Comparison of ENCODE assay signal across 10 mouse cellular contexts in genomic region chr11:68690465-68690864, GRCm38 (mm10). TPM values are rescaled to one million over a fixed set of nuclear protein-coding genes. Genes with fewer than 3 reads are reported as not detected.
DNase-seq lines count a peak whose midpoint lies in the region; ATAC-seq and TF ChIP-seq lines count a peak whose summit lies in the region.
"Had no signal": no experiment of that assay in that cellular context is flagged by ENCODE, and none has a peak within 500 bp of the region (broad histone marks: within the 10 kb centered on the region; RNA-seq: fewer than 3 reads in every experiment).

No protein-coding gene starts in this region.

- no peak for TF ChIP-seq RAD21 in CH12.LX (IDR thresholded peaks at IDR 0.05; ENCODE audit: low read depth, low read length)

- H3K27ac ChIP-seq in heart, adult 2 months: peak overlapping the region; percentile 93
- H3K27ac ChIP-seq in liver, embryonic 12.5 days: no peak overlapping the region
- H3K27ac ChIP-seq in liver, embryonic 11.5 days (ENCODE audit: low read depth, low read length): no peak overlapping the region
- no peak overlapping the region for H3K27ac ChIP-seq in CH12.LX (ENCODE audit: insufficient read depth, low read depth)
- H3K27ac ChIP-seq in heart, postnatal 0 days (ENCODE audit: low read depth): peak overlapping the region; percentile 36

- H3K4me2 ChIP-seq in liver, embryonic 12.5 days: 0 out of 2 replicates have a peak overlapping the region, but pooled peaks have one; percentile 18
- H3K4me2 ChIP-seq in liver, embryonic 11.5 days: no peak overlapping the region
- no peak overlapping the region for H3K4me2 ChIP-seq in CH12.LX (ENCODE audit: insufficient read depth, low read depth, poor library complexity, severe bottlenecking)
- no peak overlapping the region for H3K4me2 ChIP-seq in heart, postnatal 0 days (ENCODE audit: low read depth, low read length)

- H3K4me3 ChIP-seq in heart, adult 2 months: no peak overlapping the region
- no peak overlapping the region for H3K4me3 ChIP-seq in liver, embryonic 12.5 days
- H3K4me3 ChIP-seq in liver, embryonic 11.5 days (ENCODE audit: low read depth, low read length): no peak overlapping the region
- H3K4me3 ChIP-seq in CH12.LX (replicated peaks in 1 of 3; ENCODE audit: low read depth in 2 of 3, low read length in 2 of 3, poor library complexity in 1 of 3): no peak overlapping the region
- H3K4me3 ChIP-seq in heart, postnatal 0 days (ENCODE audit: low read depth, low read length): no peak overlapping the region

- TF ChIP-seq EP300 in heart, adult 2 months (IDR thresholded peaks at IDR 0.05; ENCODE audit: insufficient read depth, low read depth, low read length): no peak
- TF ChIP-seq EP300 in CH12.LX (IDR thresholded peaks at IDR 0.05; ENCODE audit: low read length): no peak
- TF ChIP-seq EP300 in heart, postnatal 0 days (IDR thresholded peaks at IDR 0.05; ENCODE audit: low read depth): 0 out of 2 replicates have a peak, but pooled peaks have one; percentile 26

- TF ChIP-seq POLR2A in heart, adult 2 months (IDR thresholded peaks at IDR 0.05; ENCODE audit: insufficient read depth, low read depth, low read length): no peak
- no peak for TF ChIP-seq POLR2A in CH12.LX (IDR thresholded peaks at IDR 0.05; ENCODE audit: low read depth, low read length)

- peaks cover 4% of the 10 kb centered on the region for H3K4me1 ChIP-seq in heart, adult 2 months (ENCODE audit: control insufficient read depth, insufficient read depth, low read length)
- peaks cover 46% of the 10 kb centered on the region for H3K4me1 ChIP-seq in liver, embryonic 12.5 days
- H3K4me1 ChIP-seq in liver, embryonic 11.5 days (replicated peaks; ENCODE audit: control insufficient read depth, insufficient read depth, low read length): peaks cover 22% of the 10 kb centered on the region
- peaks cover 3 to 5% of the 10 kb centered on the region in 2 experiments; a peak in 1 of 4 replicates for H3K4me1 ChIP-seq in CH12.LX (ENCODE audit: control insufficient read depth in 1 of 2, insufficient read depth in 2 of 2)
- H3K4me1 ChIP-seq in heart, postnatal 0 days (ENCODE audit: control insufficient read depth, insufficient read depth): peaks cover 15% of the 10 kb centered on the region; the same call in 1 of the 2 replicates

- no peaks in the 10 kb centered on the region for H3K9me3 ChIP-seq in liver, embryonic 12.5 days (replicated peaks)
- H3K9me3 ChIP-seq in liver, embryonic 11.5 days (ENCODE audit: control insufficient read depth, low read length): no peaks in the 10 kb centered on the region
- H3K9me3 ChIP-seq in CH12.LX (replicated peaks; ENCODE audit: low read length): peaks cover 5% of the 10 kb centered on the region
- no peaks in the 10 kb centered on the region for H3K9me3 ChIP-seq in heart, postnatal 0 days (replicated peaks; ENCODE audit: control insufficient read depth, low read length)
- H3K9me3 ChIP-seq: embryonic facial prominence, embryonic 12.5 days; midbrain, embryonic 12.5 days had no signal

- no peaks in the 10 kb centered on the region for H3K27me3 ChIP-seq in heart, adult 2 months (ENCODE audit: control insufficient read depth, insufficient read depth, low read length)
- peaks cover 10% of the 10 kb centered on the region; the same call in 1 of the 2 replicates for H3K27me3 ChIP-seq in liver, embryonic 12.5 days (replicated peaks)
- H3K27me3 ChIP-seq in liver, embryonic 11.5 days (replicated peaks; ENCODE audit: control insufficient read depth, insufficient read depth, low read length): no peaks in the 10 kb centered on the region; the same call in 1 of the 2 replicates
- H3K27me3 ChIP-seq in CH12.LX (replicated peaks): peaks cover 4% of the 10 kb centered on the region
- H3K27me3 ChIP-seq in heart, postnatal 0 days (ENCODE audit: control insufficient read depth, insufficient read depth, low read length): no peaks in the 10 kb centered on the region
- H3K27me3 ChIP-seq: embryonic facial prominence, embryonic 12.5 days; midbrain, embryonic 12.5 days had no signal

- ATAC-seq in liver, embryonic 12.5 days: no peak
- ATAC-seq in liver, embryonic 11.5 days (replicated peaks; ENCODE audit: low FRiP score): no peak
- no peak for ATAC-seq in heart, postnatal 0 days (ENCODE audit: insufficient read depth, low read depth)

- in situ Hi-C loops in CH12.LX (cut with MboI; ENCODE audit: low pct_ligation_motif_present, low pct_unique_long_range_greater_than_20kb, low sequenced_read_pairs): no loop called here

- WGBS in heart, adult 2 months: 33% methylated on average over 5 of the region's 5 CpGs
- 53% methylated on average over 5 of the region's 5 CpGs for WGBS in liver, embryonic 12.5 days (ENCODE audit: insufficient replicate concordance)
- WGBS in liver, embryonic 11.5 days: 43% methylated on average over 5 of the region's 5 CpGs
- WGBS in heart, postnatal 0 days: 26% methylated on average over 5 of the region's 5 CpGs

- H3K9ac ChIP-seq in heart, adult 2 months (ENCODE audit: low read depth, low read length): no peak overlapping the region
- no peak overlapping the region for H3K9ac ChIP-seq in liver, embryonic 12.5 days
- no peak overlapping the region for H3K9ac ChIP-seq in liver, embryonic 11.5 days (ENCODE audit: low read depth, low read length)
- no peak overlapping the region for H3K9ac ChIP-seq in CH12.LX (ENCODE audit: insufficient read depth, low read depth)
- H3K9ac ChIP-seq in heart, postnatal 0 days (replicated peaks; ENCODE audit: low read depth, low read length): no peak overlapping the region

- H3K36me3 ChIP-seq in heart, adult 2 months (ENCODE audit: control insufficient read depth, insufficient read depth, low read length): peaks cover 3% of the 10 kb centered on the region; the same call in 1 of the 2 replicates
- H3K36me3 ChIP-seq in liver, embryonic 12.5 days: no peaks in the 10 kb centered on the region
- H3K36me3 ChIP-seq in liver, embryonic 11.5 days (ENCODE audit: control insufficient read depth, insufficient read depth, low read length): no peaks in the 10 kb centered on the region
- H3K36me3 ChIP-seq in CH12.LX (replicated peaks in 1 of 2; ENCODE audit: control insufficient read depth in 1 of 2, insufficient read depth in 1 of 2, low read length in 1 of 2): no peaks in the 10 kb centered on the region
- H3K36me3 ChIP-seq in heart, postnatal 0 days (replicated peaks; ENCODE audit: control insufficient read depth, insufficient read depth, low read length): no peaks in the 10 kb centered on the region
- H3K36me3 ChIP-seq: embryonic facial prominence, embryonic 12.5 days; midbrain, embryonic 12.5 days had no signal

- dilution Hi-C loops in CH12.LX (cut with MboI; ENCODE audit: extremely low pct_ligation_motif_present, extremely low pct_unique_long_range_greater_than_20kb, low sequenced_read_pairs): no loop called here

- intact Hi-C loops in heart, adult 2 months (cut with DNase I): no loop called here
- intact Hi-C loops in heart, postnatal 14 days (cut with DNase I): loop anchor here (5.0 kb wide), 1 partner anchor 103 kb away; the partner anchor contains the start of gene Ccdc42

- TF ChIP-seq CTCF in heart, adult 2 months (IDR thresholded peaks at IDR 0.05): no peak
- no peak for TF ChIP-seq CTCF in CH12.LX (conservative IDR thresholded peaks at IDR 0.05 in 1 of 2, IDR thresholded peaks at IDR 0.05 in 1 of 2; ENCODE audit: low read depth in 2 of 2, low read length in 2 of 2)
- TF ChIP-seq CTCF in heart, postnatal 0 days (IDR thresholded peaks at IDR 0.05; ENCODE audit: low read depth): no peak

- no peak for DNase-seq in heart, adult 2 months
- no peak for DNase-seq in heart, postnatal 14 days
- no peak for DNase-seq in liver, embryonic 11.5 days (ENCODE audit: low spot score)
- DNase-seq in CH12.LX (ENCODE audit: extremely low read depth): no peak
- no peak for DNase-seq in heart, postnatal 0 days (ENCODE audit: low spot score)
- no peak for DNase-seq in cerebellum, adult 8-10 months
- no peak for DNase-seq in ovary, postnatal 14 days (ENCODE audit: low spot score)

- no peaks in the 10 kb centered on the region; the same call in 1 of the 2 replicates for H3K79me2 ChIP-seq in heart, adult 2 months (replicated peaks; ENCODE audit: control insufficient read depth, insufficient read depth, low read length)
- no peaks in the 10 kb centered on the region for H3K79me2 ChIP-seq in CH12.LX (replicated peaks; ENCODE audit: control insufficient read depth, extremely low read depth, insufficient read depth, poor library complexity, severe bottlenecking)

TF ChIP-seq in CH12.LX, 34 proteins besides CTCF, POLR2A, EP300 and RAD21:
- no peak for TF ChIP-seq ETS1 (conservative IDR thresholded peaks at IDR 0.05; ENCODE audit: low read depth, low read length)
- TF ChIP-seq TCF12 (IDR thresholded peaks at IDR 0.05; ENCODE audit: low read depth, low read length): 0 out of 2 replicates have a peak, but pooled peaks have one; percentile 30

RNA-seq across cellular contexts. Expression of gene Myh10, which starts 0.9 kb away (rescaled TPM):
- total RNA-seq in heart, adult 2 months (2021): 10 to 100 TPM; 25.6 to 25.9 TPM
- 17.9 and 30.0 TPM in 2 replicates for polyA plus RNA-seq in heart, adult 2 months (2012; rRNA removed)
- 10 to 100 TPM; 44.0 to 46.9 TPM for total RNA-seq in heart, postnatal 14 days (2021)
- 34.6 and 37.0 TPM in 2 replicates for polyA plus RNA-seq in liver, embryonic 12.5 days (2016; fragmentation: Nextera tagmentation; extraction: Ambion mirVana)
- 70.3 and 76.5 TPM in 2 replicates for polyA plus RNA-seq in liver, embryonic 11.5 days (2014; fragmentation: Nextera tagmentation; extraction: Ambion mirVana)
- 0.38 and 0.46 TPM in 2 replicates for total RNA-seq in CH12.LX (2012; rRNA removed)
- total RNA-seq in CH12.LX (2014; rRNA removed): 0.62 and 1.1 TPM in 2 replicates
- 2.7 and 3.1 TPM in 2 replicates for polyA plus RNA-seq in CH12.LX (2012; ENCODE audit: insufficient read length, low read depth)
- 82.8 and 150 TPM in 2 replicates for total RNA-seq in heart, postnatal 0 days (2014; rRNA removed; ENCODE audit: low replicate concordance)
- polyA plus RNA-seq in heart, postnatal 0 days (2015; fragmentation: Nextera tagmentation; extraction: Ambion mirVana): 34.9 and 39.5 TPM in 2 replicates

Comparison
In these comparisons a context has a peak if more than half of its experiments do, and no peak if none do; other contexts are left out.
1. H3K27ac ChIP-seq: peak in heart, adult 2 months (single experiment) and heart, postnatal 0 days (single experiment); none in liver, embryonic 12.5 days (single experiment), liver, embryonic 11.5 days (single experiment) and CH12.LX (single experiment).